Mouse (Mus musculus) lung, postnatal 0 days (tissue): ENCODE data around the gene Ccser1.

Source experiments
- CTCF ChIP-seq: IDR thresholded peaks from 2 replicates; pipeline ENCODE4 v1.5.1; 2016; ENCODE audit warnings: antibody characterized with exemption, mild to moderate bottlenecking
- EP300 ChIP-seq: IDR thresholded peaks from 2 replicates; pipeline ENCODE4 v1.6.1; 2016; ENCODE audit warnings: antibody characterized with exemption, mild to moderate bottlenecking, control low read depth

- TF ChIP-seq CTCF (peak; percentile 57), EP300 (no peak)
Measured at GRCm38 (mm10) chr6:61687002-61687401, 506.9 kb downstream of the Ccser1 start.
